Mouse (Mus musculus): Measurements from ENCODE around the gene Fbxo47.

Fbxo47 gene

DNA sequence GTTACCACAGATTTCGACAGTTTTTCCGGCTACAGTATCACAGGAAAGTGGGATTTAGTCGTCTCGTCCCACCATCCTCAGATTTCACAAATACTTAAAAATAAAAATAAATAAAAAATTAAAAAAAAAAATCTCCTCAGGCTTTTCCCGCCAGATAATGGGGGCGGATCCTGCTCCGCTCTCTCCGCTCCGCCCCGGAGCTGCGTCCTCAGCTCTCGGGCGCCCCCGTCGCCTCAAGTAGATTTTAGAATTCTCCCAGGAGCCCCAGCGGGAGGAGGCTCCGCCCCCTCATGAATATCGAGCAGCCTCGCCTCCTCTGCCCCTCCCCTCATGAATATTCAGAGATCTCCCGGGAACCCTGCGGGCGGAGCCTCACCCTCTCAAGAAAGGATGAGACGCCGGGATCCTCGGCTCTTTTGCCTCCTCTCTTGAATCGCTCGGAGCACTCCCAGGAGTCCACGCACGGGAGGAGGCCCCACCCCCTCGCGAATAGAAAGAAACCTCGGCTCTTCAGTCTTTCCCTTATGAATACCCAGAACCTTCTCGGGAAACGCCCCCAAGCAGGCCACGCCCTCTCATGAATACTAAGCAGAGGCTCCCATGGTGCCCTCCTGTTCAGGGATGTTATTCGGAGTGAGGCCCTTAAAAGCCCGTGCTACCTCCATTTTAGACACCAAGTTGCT is at the start of gene Fbxo47:
TSS of gene Fbxo47 (minus strand) at position 237 of the 683 bp plus-strand sequence.
- peak; percentile 74 for DNase-seq (ENCODE audit: low spot score)

DNA sequence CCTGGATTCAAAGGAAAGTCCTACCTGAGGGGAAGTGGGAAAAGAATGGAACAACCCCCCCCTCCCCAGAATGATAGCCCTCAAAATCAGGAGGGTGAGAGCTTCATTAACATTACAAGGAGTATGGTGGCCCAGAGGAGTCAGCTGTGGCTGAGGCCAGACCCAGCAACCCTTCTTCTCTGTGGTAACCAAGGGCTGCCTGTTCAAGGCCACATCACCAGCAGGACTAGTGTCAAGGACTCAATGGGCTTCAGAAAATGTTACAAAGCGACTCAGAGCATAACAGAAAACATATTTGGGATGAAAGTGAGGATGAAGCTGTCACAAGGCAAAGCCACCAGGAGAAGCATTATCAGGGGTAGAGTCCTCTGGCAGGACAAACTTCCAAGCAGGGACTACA is 49.6 kb upstream of the Fbxo47 start:
- DNase-seq (ENCODE audit: low spot score): no peak

DNA sequence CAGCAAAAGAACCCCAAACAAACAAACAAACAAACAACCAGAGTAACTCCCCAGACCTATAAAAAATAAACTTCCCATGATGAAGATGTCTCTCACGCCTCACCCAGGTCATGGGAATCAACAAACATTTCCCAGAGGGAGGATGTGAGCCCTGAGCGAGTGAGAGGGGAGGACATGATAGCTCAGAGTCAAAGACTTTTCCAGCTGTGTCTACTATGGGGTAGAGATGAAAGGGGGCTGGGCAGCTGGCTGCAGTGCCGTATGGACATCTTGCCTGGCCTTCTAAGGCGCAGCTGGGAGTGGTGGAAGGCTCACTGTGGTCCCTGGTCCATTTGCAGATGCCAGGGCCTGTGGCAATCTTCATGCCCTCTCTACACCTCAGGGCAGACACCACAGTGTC is 45.0 kb upstream of the Fbxo47 start:
- DNase-seq (ENCODE audit: low spot score): no peak

- DNase-seq (ENCODE audit: low spot score): no peak
These were observed 40.3 kb upstream of the Fbxo47 start for GRCm38 (mm10) chr11:97924217-97924616.

DNA sequence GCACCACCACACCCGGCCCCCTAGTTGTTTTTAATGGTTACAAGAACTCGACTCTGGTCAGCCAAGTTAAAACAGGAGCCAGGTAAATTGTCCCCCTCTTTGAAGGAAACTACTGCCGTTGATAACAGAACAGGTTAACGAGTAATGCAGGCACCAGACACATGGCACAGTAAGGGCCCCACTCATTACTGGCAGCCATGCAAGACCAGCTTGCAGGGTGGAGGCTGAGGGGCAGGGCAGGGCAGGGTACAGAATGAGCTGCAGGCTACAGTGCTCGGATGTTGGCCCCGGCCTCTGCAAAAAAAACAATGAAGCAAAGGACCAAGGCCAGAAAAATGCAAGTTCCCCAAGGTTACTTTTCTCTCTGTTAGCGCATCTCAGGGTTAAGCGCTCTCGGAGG is 39.7 kb upstream of the Fbxo47 start:
- no peak for DNase-seq (ENCODE audit: low spot score)

DNA sequence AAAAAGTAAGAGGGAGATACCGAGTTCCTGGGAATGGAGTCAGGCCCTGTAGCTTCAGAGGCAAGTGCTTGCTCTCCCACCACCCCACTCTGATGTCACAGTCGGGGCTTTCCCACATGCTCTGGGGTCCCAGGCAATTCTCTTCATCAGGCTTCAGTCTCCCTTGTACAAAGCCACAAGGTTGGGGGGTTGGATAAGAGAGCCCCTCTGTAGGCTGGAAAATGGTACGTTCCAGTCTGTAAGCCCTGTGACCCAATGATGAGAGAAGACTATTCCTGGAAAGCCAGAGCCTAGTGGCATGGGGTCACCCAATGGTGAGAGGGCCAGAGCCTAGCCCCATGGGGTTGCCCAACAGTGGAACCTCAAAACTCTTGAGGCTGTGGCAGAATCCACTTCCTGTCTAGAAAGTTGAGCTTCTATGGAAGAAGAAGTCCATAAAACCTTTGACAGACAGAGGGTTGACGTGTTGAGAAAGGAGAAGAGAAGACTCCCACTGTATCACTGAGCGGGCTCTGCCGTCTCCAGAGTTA is 32.1 kb upstream of the Fbxo47 start:
- no peak for DNase-seq (ENCODE audit: low spot score)

- DNase-seq (ENCODE audit: low spot score): no peak
These were observed 31.5 kb upstream of the Fbxo47 start for GRCm38 (mm10) chr11:97915471-97915870.

DNA sequence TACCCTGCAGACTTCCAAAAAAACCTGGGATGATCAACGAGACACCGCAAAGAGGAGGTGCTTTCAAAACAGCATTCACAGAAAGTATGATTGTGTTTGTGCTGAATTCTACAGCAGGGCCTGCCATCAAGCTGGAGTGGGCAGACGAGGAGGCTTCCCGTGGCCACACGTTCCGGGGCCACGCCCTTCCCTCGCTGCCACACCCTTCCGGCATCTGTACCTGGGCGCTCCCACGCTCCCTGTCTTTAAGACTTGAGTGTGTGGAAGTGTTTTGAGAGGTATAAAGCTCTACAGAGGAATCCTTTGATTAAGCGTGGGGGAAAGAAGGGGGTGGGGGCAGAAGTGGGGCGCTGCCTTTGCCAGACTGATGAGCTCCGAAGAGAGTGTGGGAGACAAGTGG is 29.2 kb upstream of the Fbxo47 start:
- DNase-seq (ENCODE audit: low spot score): no peak

- no peak for DNase-seq (ENCODE audit: low spot score)
These were observed 24.8 kb upstream of the Fbxo47 start for GRCm38 (mm10) chr11:97908634-97909348.

GRCm38 (mm10) chr11:97907935-97908334 is 24.0 kb upstream of the Fbxo47 start:
- no peak for DNase-seq (ENCODE audit: low spot score)

DNA sequence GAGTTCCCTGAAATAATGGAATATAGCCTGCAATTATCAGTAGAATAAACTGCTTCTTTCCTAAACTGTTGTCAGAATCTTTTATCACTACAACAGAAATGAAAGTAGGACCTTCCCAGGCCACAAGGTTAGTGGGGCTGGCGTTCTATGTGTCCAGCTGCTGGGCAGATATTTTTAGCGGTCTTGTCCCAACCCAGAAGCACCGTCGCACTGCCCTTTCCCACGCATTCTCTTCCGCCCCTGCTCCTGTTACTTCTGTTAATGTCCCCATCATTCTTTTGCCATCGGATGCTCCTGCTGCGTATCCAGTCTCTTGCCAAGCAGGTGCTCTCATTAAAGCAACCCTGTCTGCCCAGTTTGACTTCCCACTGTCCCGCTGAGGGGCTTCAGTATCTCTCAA is 23.0 kb upstream of the Fbxo47 start:
- DNase-seq (ENCODE audit: low spot score): no peak

DNA sequence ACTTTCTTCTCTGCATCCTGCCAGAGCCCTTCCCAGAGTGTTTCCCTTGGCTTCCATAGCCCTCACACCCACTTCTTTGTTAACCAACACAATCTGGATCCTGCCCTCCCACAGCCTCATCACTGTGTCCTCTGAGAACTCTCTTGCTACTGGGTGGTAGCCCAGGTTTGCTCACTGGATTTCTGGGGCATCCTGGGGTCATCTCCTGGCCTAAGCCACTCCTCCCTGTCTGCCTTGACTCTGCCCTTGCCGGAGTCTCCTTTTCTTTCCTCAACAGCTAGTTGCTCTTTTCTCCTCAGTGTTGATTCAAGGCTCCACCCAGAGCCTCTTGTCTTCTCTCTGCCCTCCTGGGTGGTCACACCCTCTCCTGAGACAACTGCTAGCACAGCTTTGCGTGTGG is 22.0 kb upstream of the Fbxo47 start:
- DNase-seq (ENCODE audit: low spot score): no peak

- DNase-seq (ENCODE audit: low spot score): no peak
These were observed 21.6 kb upstream of the Fbxo47 start for GRCm38 (mm10) chr11:97905540-97905939.

GRCm38 (mm10) chr11:97904801-97905200 is 20.8 kb upstream of the Fbxo47 start:
- DNase-seq (ENCODE audit: low spot score): no peak

- DNase-seq (ENCODE audit: low spot score): no peak
These were observed 17.9 kb upstream of the Fbxo47 start for GRCm38 (mm10) chr11:97901806-97902205.

GRCm38 (mm10) chr11:97899822-97900221 is 15.9 kb upstream of the Fbxo47 start:
- DNase-seq (ENCODE audit: low spot score): peak; percentile 63

DNA sequence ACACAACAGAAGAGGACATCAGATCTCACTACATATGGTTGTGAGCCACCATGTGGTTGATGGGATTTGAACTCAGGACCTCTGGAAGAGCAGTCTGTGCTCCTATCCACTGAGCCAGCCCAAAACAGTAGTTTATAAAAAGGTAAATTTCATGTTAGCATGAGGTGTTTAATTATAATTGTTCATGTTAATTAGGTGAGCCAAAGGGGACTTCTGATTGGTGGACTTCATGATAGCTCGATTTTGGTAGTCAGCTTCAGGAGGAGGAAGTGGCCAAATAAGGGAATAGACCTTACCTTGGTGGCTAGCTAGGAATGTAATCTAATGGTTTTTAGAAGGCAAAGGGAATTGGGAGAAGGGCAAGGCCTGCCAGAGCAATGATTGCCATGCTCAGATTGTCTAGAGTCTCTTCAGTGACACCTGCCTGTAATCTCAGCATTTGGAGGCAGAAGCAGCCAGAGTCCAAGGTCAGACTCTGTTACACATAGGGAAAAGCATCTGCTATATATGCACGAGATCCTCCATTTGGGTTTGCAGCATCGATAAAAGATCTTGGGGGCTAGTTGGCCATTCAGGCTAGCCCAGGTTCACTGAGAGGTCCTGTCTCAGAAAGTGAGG is 13.7 kb upstream of the Fbxo47 start:
- DNase-seq (ENCODE audit: low spot score): no peak

GRCm38 (mm10) chr11:97896655-97897054 is 12.7 kb upstream of the Fbxo47 start:
- DNase-seq (ENCODE audit: low spot score): no peak

GRCm38 (mm10) chr11:97891821-97892220 is 7.9 kb upstream of the Fbxo47 start:
- no peak for DNase-seq (ENCODE audit: low spot score)

- DNase-seq (ENCODE audit: low spot score): no peak
These were observed 1.5 kb upstream of the Fbxo47 start for GRCm38 (mm10) chr11:97885296-97885915.

DNA sequence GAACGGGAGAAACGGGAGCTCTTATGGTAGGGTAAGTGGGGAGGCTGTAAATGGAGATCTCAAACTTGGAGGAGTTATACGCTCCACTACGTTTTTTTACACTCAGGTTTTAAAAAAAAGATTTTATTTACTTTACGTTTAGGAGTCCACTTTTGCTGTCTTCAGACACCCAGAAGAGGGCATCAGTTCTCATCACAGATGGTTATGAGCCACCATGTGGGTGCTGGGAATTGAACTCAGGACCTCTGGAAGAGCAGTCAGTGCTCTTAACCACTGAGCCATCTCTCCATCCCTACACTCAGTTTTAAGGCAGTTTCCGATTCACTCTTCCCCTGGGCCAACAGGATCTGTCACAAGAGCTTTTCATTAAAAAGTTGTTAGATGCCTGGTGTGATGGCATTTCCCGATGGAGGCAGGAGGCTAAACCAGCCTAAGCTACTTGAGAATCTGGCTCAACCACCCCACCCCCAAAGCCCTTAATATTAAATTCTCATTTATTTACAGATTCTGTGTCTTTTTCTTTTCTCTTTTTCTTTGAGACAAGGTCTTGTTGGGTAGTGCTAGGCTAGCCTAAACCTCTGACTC is 739 bp upstream of the Fbxo47 start:
- DNase-seq (ENCODE audit: low spot score): no peak

- no peak for DNase-seq (ENCODE audit: low spot score)
These were observed 424 bp downstream of the Fbxo47 start for GRCm38 (mm10) chr11:97883542-97883917.

All from urinary bladder, postnatal 10 days (tissue).